Mouse (Mus musculus) stomach, postnatal 0 days (tissue): ENCODE data around the gene Gm14597.
"Not testable (repeated sequence)": the region's sequence is repeated elsewhere in the genome, so short reads cannot be mapped to it uniquely, and the experiment has no call there.

Source experiments
- CTCF ChIP-seq: IDR thresholded peaks from 2 replicates; pipeline ENCODE4 v1.5.1; 2016; ENCODE audit warnings: antibody characterized with exemption, low read depth, mild to moderate bottlenecking, moderate library complexity
- EP300 ChIP-seq: optimal IDR thresholded peaks from 2 replicates; pipeline ENCODE3; 2016; ENCODE audit warnings: antibody characterized with exemption

GRCm38 (mm10) chrX:53583404-53583803 lies 25.4 kb downstream of the Gm14597 start:
- not testable (repeated sequence) for TF ChIP-seq CTCF, EP300
